Mouse (Mus musculus): ENCODE measurements around the gene Ttc25.

DNA sequence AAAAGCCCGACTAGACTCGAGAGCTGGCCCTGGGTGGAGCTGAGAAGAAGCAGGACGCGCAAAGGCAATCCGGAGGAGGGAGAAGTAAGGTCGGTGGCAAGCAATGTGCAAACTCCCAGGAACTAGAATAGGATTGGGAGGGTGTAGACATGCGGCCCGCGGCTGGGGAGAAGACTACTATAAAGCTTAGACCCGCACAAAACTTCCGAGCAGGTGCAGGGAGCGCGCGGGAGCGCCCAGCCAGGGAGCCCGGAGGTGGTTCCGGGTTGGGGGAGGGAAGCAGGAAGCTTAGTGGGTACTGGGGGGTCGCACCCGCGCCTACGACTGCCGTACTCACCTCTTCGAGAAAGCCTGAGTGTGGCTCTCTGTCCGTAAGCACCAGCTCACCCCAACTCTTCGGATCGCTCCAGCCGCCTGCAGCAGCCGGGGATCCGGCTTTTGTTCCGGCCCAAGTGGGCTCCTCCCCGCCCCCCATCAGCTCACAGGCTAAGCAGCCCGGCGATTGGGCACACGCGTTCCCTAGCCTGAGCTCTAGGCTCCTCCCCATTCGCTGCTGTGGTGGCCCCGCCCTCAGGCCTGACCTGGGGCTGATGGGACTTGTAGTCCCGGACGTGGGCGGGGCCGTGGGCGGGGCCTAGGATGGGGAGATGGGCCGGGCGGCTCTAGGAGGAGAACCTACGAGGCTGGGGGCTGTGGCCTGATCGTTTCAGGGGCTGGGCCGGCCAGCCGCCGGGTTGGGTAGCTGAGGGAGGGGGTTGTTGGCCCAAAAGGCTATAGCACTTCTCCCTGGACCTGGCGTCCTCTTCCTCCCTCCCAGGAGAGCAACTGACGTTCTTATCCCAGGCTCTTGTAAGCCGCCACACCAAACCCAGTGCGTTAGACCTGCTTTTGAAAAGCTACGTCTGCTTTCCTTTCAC is 17.7 kb upstream of the Ttc25 start, which contains the start of gene Acly:
- TF ChIP-seq TAL1 (IDR thresholded peaks at IDR 0.05; ENCODE audit: low read length) (no peak), GATA1 (IDR thresholded peaks at IDR 0.05; ENCODE audit: low read length) (no peak)

All from erythroblast, embryonic 14.5 days (primary cell).